Mouse (Mus musculus) splenic B cell, adult 2 months (primary cell): ENCODE measurements around the gene Skil.
A peak's percentile ranks its signal among the peaks of the same experiment; 100 is the strongest.
"Not testable (repeated sequence)": the region's sequence is repeated elsewhere in the genome, so short reads cannot be mapped to it uniquely, and the experiment has no call there.

Experiments
- DNase-seq: peaks from one replicate; pipeline ENCODE4 v3.0.0-alpha.2; 2011; ENCODE audit warnings: low read depth, low spot score
- H3K27me3 ChIP-seq: 2 replicates; pipeline ENCODE4 v1.6.1; 2012; ENCODE audit warnings: mild to moderate bottlenecking, low read length, moderate library complexity, mixed read lengths; ENCODE audit not compliant: control insufficient read depth, poor library complexity, insufficient read depth, severe bottlenecking
- H3K36me3 ChIP-seq: 2 replicates; pipeline ENCODE4 v1.6.1; 2012; ENCODE audit warnings: mild to moderate bottlenecking, low read length, moderate library complexity, mixed read lengths; ENCODE audit not compliant: control insufficient read depth, poor library complexity, insufficient read depth, severe bottlenecking

Skil gene

GRCm38 (mm10) chr3:31134246-31134645, 39.4 kb downstream of the Skil start:
- H3K27me3 ChIP-seq: no peaks in the 10 kb centered on the region
- no peaks in the 10 kb centered on the region for H3K36me3 ChIP-seq
- no peak for DNase-seq

- Histone ChIP-seq H3K27me3 (no peaks in the 10 kb centered on the region), H3K36me3 (no peaks in the 10 kb centered on the region)
- DNase-seq: no peak
These were observed 39.8 kb downstream of the Skil start for GRCm38 (mm10) chr3:31134696-31135095.

- not testable (repeated sequence) for H3K36me3 ChIP-seq, DNase-seq, H3K27me3 ChIP-seq
These were observed 41.7 kb downstream of the Skil start for GRCm38 (mm10) chr3:31136591-31136990.

- peak; percentile 87 for DNase-seq
- Histone ChIP-seq H3K36me3 (no peaks in the 10 kb centered on the region), H3K27me3 (no peaks in the 10 kb centered on the region)
These were observed 43.9 kb downstream of the Skil start for GRCm38 (mm10) chr3:31138454-31139424.

GRCm38 (mm10) chr3:31141621-31142020, 46.8 kb downstream of the Skil start:
- no peaks in the 10 kb centered on the region for H3K27me3 ChIP-seq
- no peaks in the 10 kb centered on the region for H3K36me3 ChIP-seq
- no peak for DNase-seq

GRCm38 (mm10) chr3:31145222-31145621, 50.4 kb downstream of the Skil start:
- not testable (repeated sequence) for DNase-seq, H3K36me3 ChIP-seq, H3K27me3 ChIP-seq

GRCm38 (mm10) chr3:31145641-31146290, 50.9 kb downstream of the Skil start:
- peak; percentile 87 for DNase-seq
- Histone ChIP-seq H3K36me3 (no peaks in the 10 kb centered on the region), H3K27me3 (no peaks in the 10 kb centered on the region; the same call in 1 of the 2 replicates)

GRCm38 (mm10) chr3:31148595-31148994, 53.7 kb downstream of the Skil start:
- no peaks in the 10 kb centered on the region; the same call in 1 of the 2 replicates for H3K27me3 ChIP-seq
- DNase-seq: no peak

GRCm38 (mm10) chr3:31149706-31150105, 54.8 kb downstream of the Skil start, which contains the start of gene Cldn11:
Gene Cldn11, plus strand, starts transcription at chr3:31149920.
- Histone ChIP-seq H3K27me3 (no peaks in the 10 kb centered on the region; the same call in 1 of the 2 replicates), H3K36me3 (no peaks in the 10 kb centered on the region)
- no peak for DNase-seq

More at GRCm38 (mm10) chr3:31148595-31148994, 53.7 kb downstream of the Skil start:
- H3K36me3 ChIP-seq: no peaks in the 10 kb centered on the region

- Histone ChIP-seq H3K36me3 (no peaks in the 10 kb centered on the region), H3K27me3 (no peaks in the 10 kb centered on the region; the same call in 1 of the 2 replicates)
- no peak for DNase-seq
These were observed 57.2 kb downstream of the Skil start for GRCm38 (mm10) chr3:31152108-31152507.

- H3K36me3 ChIP-seq: no peaks in the 10 kb centered on the region
- no peak for DNase-seq
- H3K27me3 ChIP-seq: no peaks in the 10 kb centered on the region
These were observed 61.3 kb downstream of the Skil start for GRCm38 (mm10) chr3:31156126-31156525.

GRCm38 (mm10) chr3:31157776-31158175, 62.9 kb downstream of the Skil start:
- Histone ChIP-seq H3K27me3 (no peaks in the 10 kb centered on the region), H3K36me3 (no peaks in the 10 kb centered on the region)
- no peak for DNase-seq

- H3K27me3 ChIP-seq: no peaks in the 10 kb centered on the region
- no peak for DNase-seq
- H3K36me3 ChIP-seq: no peaks in the 10 kb centered on the region
These were observed 65.2 kb downstream of the Skil start for GRCm38 (mm10) chr3:31160046-31160445.

GRCm38 (mm10) chr3:31161336-31161735, 66.5 kb downstream of the Skil start:
- Histone ChIP-seq H3K36me3 (no peaks in the 10 kb centered on the region), H3K27me3 (no peaks in the 10 kb centered on the region)
- no peak for DNase-seq

GRCm38 (mm10) chr3:31162860-31163259, 68.0 kb downstream of the Skil start:
- no peak for DNase-seq
- Histone ChIP-seq H3K36me3 (no peaks in the 10 kb centered on the region), H3K27me3 (no peaks in the 10 kb centered on the region)
